Comparison of ENCODE assay signal across 14 mouse cellular contexts in the genomic region with DNA sequence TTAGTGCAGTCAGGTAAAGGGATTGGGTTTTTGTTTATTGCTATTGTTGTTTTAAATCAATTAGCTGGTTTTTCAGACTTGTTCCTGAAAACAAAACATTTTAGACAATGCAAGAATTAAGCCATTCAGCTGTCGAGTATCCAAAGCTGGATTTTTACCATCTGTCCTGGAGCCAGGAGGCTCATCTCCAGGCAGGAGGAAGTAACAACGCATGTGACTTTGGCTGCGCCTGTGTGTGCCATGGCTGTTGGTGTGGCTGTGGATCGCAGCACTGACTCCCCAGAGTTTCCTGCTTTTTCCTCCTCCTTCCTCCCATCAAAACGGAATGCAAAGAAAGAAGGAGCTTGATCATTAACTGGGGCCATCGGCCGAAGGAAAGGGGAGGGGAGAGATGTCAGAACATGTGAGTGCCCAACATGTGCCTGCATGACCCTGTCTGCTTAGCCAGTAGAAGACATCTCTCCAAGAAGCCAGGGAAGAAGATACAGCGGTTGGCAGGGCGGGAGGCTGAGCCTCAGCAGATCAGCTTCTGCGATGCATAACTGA.
DNase-seq lines count a peak whose midpoint lies in the region; ATAC-seq and TF ChIP-seq lines count a peak whose summit lies in the region.
"Had no signal": no experiment of that assay in that cellular context is flagged by ENCODE, and none has a peak within 500 bp of the region (broad histone marks: within the 10 kb centered on the region; RNA-seq: fewer than 3 reads in every experiment).

No protein-coding gene starts in this region.

- H3K27me3 ChIP-seq in forebrain, postnatal 0 days (ENCODE audit: insufficient read depth, low read length) = no peaks in the 10 kb centered on the region
- H3K27me3 ChIP-seq in forebrain, embryonic 10.5 days (ENCODE audit: poor library complexity, severe bottlenecking) = peaks cover 44% of the 10 kb centered on the region
- peaks cover 3% of the 10 kb centered on the region for H3K27me3 ChIP-seq in limb, embryonic 12.5 days
- peaks cover 31% of the 10 kb centered on the region for H3K27me3 ChIP-seq in limb, embryonic 10.5 days (ENCODE audit: low read depth, poor library complexity, severe bottlenecking)

- H3K4me1 ChIP-seq in forebrain, postnatal 0 days (ENCODE audit: insufficient read depth) = 0 out of 2 replicates have a peak, but pooled peaks cover 1% of the 10 kb centered on the region
- H3K4me1 ChIP-seq in forebrain, embryonic 10.5 days = peaks cover 14% of the 10 kb centered on the region
- peaks cover 36% of the 10 kb centered on the region for H3K4me1 ChIP-seq in limb, embryonic 12.5 days (replicated peaks)
- peaks cover 25% of the 10 kb centered on the region for H3K4me1 ChIP-seq in limb, embryonic 10.5 days

- no peak for ATAC-seq in forebrain, postnatal 0 days
- no peak for ATAC-seq in limb, embryonic 12.5 days (ENCODE audit: insufficient number of reproducible peaks, insufficient read depth, low FRiP score, low TSS enrichment, low read depth)
- ATAC-seq: liver, postnatal 0 days had no signal

- H3K27ac ChIP-seq in forebrain, postnatal 0 days (ENCODE audit: low read depth, low read length) = no peak overlapping the region
- H3K27ac ChIP-seq in forebrain, embryonic 10.5 days = no peak overlapping the region
- H3K27ac ChIP-seq in limb, embryonic 12.5 days = peak overlapping the region; percentile 85; the same call in 1 of the 2 replicates
- no peak overlapping the region for H3K27ac ChIP-seq in limb, embryonic 10.5 days
- H3K27ac ChIP-seq: embryonic facial prominence, embryonic 13.5 days; hindbrain, embryonic 12.5 days; neural tube, embryonic 12.5 days had no signal

- H3K36me3 ChIP-seq in forebrain, postnatal 0 days (ENCODE audit: insufficient read depth) = no peaks in the 10 kb centered on the region
- H3K36me3 ChIP-seq in forebrain, embryonic 10.5 days (replicated peaks) = no peaks in the 10 kb centered on the region
- H3K36me3 ChIP-seq in limb, embryonic 12.5 days = no peaks in the 10 kb centered on the region
- no peaks in the 10 kb centered on the region for H3K36me3 ChIP-seq in limb, embryonic 10.5 days
- H3K36me3 ChIP-seq: embryonic facial prominence, embryonic 13.5 days; hindbrain, embryonic 12.5 days; neural tube, embryonic 12.5 days had no signal

- no peak overlapping the region for H3K4me3 ChIP-seq in forebrain, postnatal 0 days (ENCODE audit: low read depth, low read length)
- H3K4me3 ChIP-seq in forebrain, embryonic 10.5 days = no peak overlapping the region
- no peak overlapping the region for H3K4me3 ChIP-seq in limb, embryonic 12.5 days (replicated peaks)
- no peak overlapping the region for H3K4me3 ChIP-seq in limb, embryonic 10.5 days
- H3K4me3 ChIP-seq: embryonic facial prominence, embryonic 13.5 days; hindbrain, embryonic 12.5 days; neural tube, embryonic 12.5 days had no signal

- no peak overlapping the region for H3K9ac ChIP-seq in forebrain, postnatal 0 days
- no peak overlapping the region for H3K9ac ChIP-seq in limb, embryonic 12.5 days (replicated peaks)
- H3K9ac ChIP-seq: embryonic facial prominence, embryonic 13.5 days; hindbrain, embryonic 12.5 days; liver, postnatal 0 days; neural tube, embryonic 12.5 days had no signal

- peak; percentile 26 for DNase-seq in forebrain, postnatal 0 days
- no peak for DNase-seq in forebrain, embryonic 10.5 days (ENCODE audit: extremely low spot score, low spot score)
- DNase-seq in limb, embryonic 10.5 days (ENCODE audit: low spot score) = no peak
- peak; percentile 78 for DNase-seq in cerebellum, adult 9-11 months
- no peak for DNase-seq in layer of hippocampus, postnatal 25 days (ENCODE audit: extremely low spot score in 1 of 2, low spot score in 1 of 2)
- DNase-seq in lung, adult 18-20 months = no peak
- DNase-seq: adrenal gland, adult 8-10 months; kidney, adult 9 months; liver, postnatal 0 days; right cerebral cortex, postnatal 14 days had no signal

- H3K9me3 ChIP-seq in forebrain, postnatal 0 days (ENCODE audit: low read length) = no peaks in the 10 kb centered on the region
- H3K9me3 ChIP-seq in forebrain, embryonic 10.5 days = no peaks in the 10 kb centered on the region
- no peaks in the 10 kb centered on the region for H3K9me3 ChIP-seq in limb, embryonic 12.5 days
- H3K9me3 ChIP-seq in limb, embryonic 10.5 days (replicated peaks) = no peaks in the 10 kb centered on the region
- H3K9me3 ChIP-seq: embryonic facial prominence, embryonic 13.5 days; hindbrain, embryonic 12.5 days; neural tube, embryonic 12.5 days had no signal

- no peak for TF ChIP-seq CTCF in forebrain, postnatal 0 days (IDR thresholded peaks at IDR 0.05; ENCODE audit: low read depth)

- no peak overlapping the region for H3K4me2 ChIP-seq in forebrain, postnatal 0 days (ENCODE audit: low read depth)
- H3K4me2 ChIP-seq in limb, embryonic 12.5 days = no peak overlapping the region
- H3K4me2 ChIP-seq: embryonic facial prominence, embryonic 13.5 days; hindbrain, embryonic 12.5 days; neural tube, embryonic 12.5 days had no signal

- 67% methylated on average over 10 of the region's 10 CpGs for WGBS in forebrain, postnatal 0 days
- 71% methylated on average over 10 of the region's 10 CpGs for WGBS in forebrain, embryonic 10.5 days
- WGBS in limb, embryonic 12.5 days = 77% methylated on average over 10 of the region's 10 CpGs
- 76% methylated on average over 10 of the region's 10 CpGs for WGBS in limb, embryonic 10.5 days

Comparison
In these comparisons a context has a peak if more than half of its experiments do, and no peak if none do; other contexts are left out.
1. DNase-seq: peak in forebrain, postnatal 0 days (single experiment) and cerebellum, adult 9-11 months (single experiment); none in forebrain, embryonic 10.5 days (single experiment), limb, embryonic 10.5 days (single experiment), layer of hippocampus, postnatal 25 days (0 of 2) and lung, adult 18-20 months (0 of 2).